Mouse (Mus musculus) layer of hippocampus, postnatal 14 days (tissue): Measurements from ENCODE around the gene Supt5. TPM values are rescaled to one million over a fixed set of nuclear protein-coding genes. Genes with fewer than 3 reads are reported as not detected.

Source experiments
- total RNA-seq, 2 experiments: library from RNA; stranded (reverse); gene quantifications; 2 replicates each; pipeline ENCODE4 v1.2.3; 2021

The Supt5 gene
- total RNA-seq, 2 experiments from 2014 or later = 109 TPM

Other genes with a start within 250 kb of the Supt5 start
- gene 9530053A07Rik, start 209.3 kb downstream of the Supt5 start, total RNA-seq = under 1 TPM; 0.05 to 0.12 TPM
- 10 to 100 TPM; 53.0 to 58.7 TPM for gene Fbl, start 169.0 kb downstream of the Supt5 start, total RNA-seq
- gene Dyrk1b, start 159.3 kb downstream of the Supt5 start, total RNA-seq = 10 to 100 TPM; 37.5 to 43.5 TPM
- gene Eid2, start 70.9 kb downstream of the Supt5 start, total RNA-seq = 10 to 100 TPM; 65.7 to 66.1 TPM
- gene Eid2b, start 61.0 kb downstream of the Supt5 start, total RNA-seq = 10 to 100 TPM; 40.5 to 41.4 TPM
- 1 to 10 TPM; 2.4 to 3.0 TPM for gene Selenov, start 47.6 kb downstream of the Supt5 start, total RNA-seq
- 1 to 10 TPM; 4.9 to 5.1 TPM for gene Dll3, start 36.5 kb downstream of the Supt5 start, total RNA-seq
- 10 to 100 TPM; 40.1 to 44.8 TPM for gene Timm50, start 26.7 kb downstream of the Supt5 start, total RNA-seq
- gene Rps16, start 11.9 kb upstream of the Supt5 start, total RNA-seq = 100 to 1,000 TPM; 464 to 499 TPM
- 10 to 100 TPM; 11.6 to 12.3 TPM for gene Plekhg2, start 33.9 kb upstream of the Supt5 start, total RNA-seq
- gene Zfp36, start 41.5 kb upstream of the Supt5 start, total RNA-seq = 1 to 10 TPM; 3.6 to 3.9 TPM
- gene Med29, start 54.0 kb upstream of the Supt5 start, total RNA-seq = 10 to 100 TPM; 19.3 to 20.1 TPM
- gene Paf1, start 54.2 kb upstream of the Supt5 start, total RNA-seq = 10 to 100 TPM; 73.5 to 74.2 TPM
- gene Gmfg, start 98.7 kb upstream of the Supt5 start, total RNA-seq = 1 to 10 TPM; 3.2 to 3.8 TPM
- 10 to 100 TPM; 80.1 to 83.1 TPM for gene Lrfn1, start 113.2 kb upstream of the Supt5 start, total RNA-seq
- not detected for gene Ifnl2, start 171.7 kb upstream of the Supt5 start, total RNA-seq
- not detected for gene Ifnl3, start 184.1 kb upstream of the Supt5 start, total RNA-seq
- gene Sycn, start 202.1 kb upstream of the Supt5 start, total RNA-seq = not detected
- gene Nccrp1, start 208.5 kb upstream of the Supt5 start, total RNA-seq = under 1 TPM; 0.33 to 0.62 TPM